ENCODE assay signal across 29 mouse cellular contexts in the genomic region with DNA sequence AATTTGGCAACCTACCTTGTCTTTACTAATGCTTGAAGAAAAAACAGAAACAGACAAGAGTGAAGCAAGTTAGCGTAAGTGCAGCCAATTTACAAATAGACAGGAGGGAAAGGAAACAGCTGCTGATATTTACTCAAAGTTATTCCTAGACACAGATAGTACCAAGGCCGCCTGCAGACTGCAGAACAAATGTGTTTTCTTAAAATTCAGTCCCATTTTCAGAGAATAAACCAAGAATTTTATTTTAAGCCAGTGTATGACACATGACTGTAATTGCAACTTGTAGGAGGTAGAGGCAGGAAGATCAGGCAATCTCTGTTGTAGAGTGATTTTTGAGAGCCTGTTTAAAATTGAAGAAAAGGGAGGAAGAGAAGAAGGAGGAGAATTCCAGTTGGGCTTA. TPM values are rescaled to one million over a fixed set of nuclear protein-coding genes. Genes with fewer than 3 reads are reported as not detected.
DNase-seq lines count a peak whose midpoint lies in the region.
"Had no signal": no experiment of that assay in that cellular context is flagged by ENCODE, and none has a peak within 500 bp of the region (broad histone marks: within the 10 kb centered on the region; RNA-seq: fewer than 3 reads in every experiment).

No protein-coding gene starts in this region.

- H3K9me3 ChIP-seq in hindbrain, embryonic 10.5 days, result no peaks in the 10 kb centered on the region
- H3K9me3 ChIP-seq: forebrain, embryonic 10.5 days; forebrain, embryonic 13.5 days; heart, embryonic 12.5 days; heart, embryonic 15.5 days had no signal

- 83% methylated on average over 2 of the region's 2 CpGs for WGBS in hindbrain, embryonic 10.5 days

- no peaks in the 10 kb centered on the region for H3K4me1 ChIP-seq in hindbrain, embryonic 10.5 days (replicated peaks)
- H3K4me1 ChIP-seq: forebrain, embryonic 10.5 days; forebrain, embryonic 13.5 days; heart, embryonic 15.5 days had no signal

- no peak overlapping the region for H3K27ac ChIP-seq in hindbrain, embryonic 10.5 days
- H3K27ac ChIP-seq: forebrain, embryonic 10.5 days; forebrain, embryonic 13.5 days; heart, embryonic 15.5 days; hindbrain, embryonic 14.5 days; hindbrain, postnatal 0 days had no signal

- H3K4me3 ChIP-seq in hindbrain, embryonic 10.5 days, result no peak overlapping the region
- H3K4me3 ChIP-seq: forebrain, embryonic 10.5 days; forebrain, embryonic 13.5 days; heart, embryonic 12.5 days; heart, embryonic 15.5 days had no signal

- DNase-seq in frontal cortex, postnatal 36 days (ENCODE audit: low spot score in 2 of 2), result peak; percentile 5 to 33
- no peak for DNase-seq in frontal cortex, postnatal 25 days (ENCODE audit: low spot score in 2 of 2)
- peak; percentile 9 to 14 for DNase-seq in left cerebral cortex, postnatal 14 days (ENCODE audit: low spot score in 2 of 2)
- no peak for DNase-seq in left cerebral cortex, postnatal 36 days (ENCODE audit: low spot score in 2 of 2)
- peak; percentile 18 to 26 for DNase-seq in right cerebral cortex, adult 2 months (ENCODE audit: low spot score in 2 of 2)
- DNase-seq in right cerebral cortex, postnatal 14 days, result no peak
- DNase-seq in telencephalon, adult 2 months (ENCODE audit: low read depth, low spot score), result peak; percentile 60
- DNase-seq in hindbrain, embryonic 10.5 days (ENCODE audit: low spot score), result no peak
- DNase-seq: adrenal gland, adult 2 months; adrenal gland, postnatal 14 days; cerebellum, adult 11-12 months; cerebellum, adult 9-10 months; cerebellum, postnatal 14 days; gastrocnemius, postnatal 25 days; heart, adult 18-20 months; heart, postnatal 10 days; heart, postnatal 36 days had no signal

- intact Hi-C loops in left cerebral cortex, postnatal 14 days (cut with DNase I), result no loop called here
- intact Hi-C loops in left cerebral cortex, postnatal 36 days (cut with DNase I), result no loop called here

- no peaks in the 10 kb centered on the region for H3K36me3 ChIP-seq in hindbrain, embryonic 10.5 days
- H3K36me3 ChIP-seq: forebrain, embryonic 10.5 days; heart, embryonic 12.5 days; heart, embryonic 15.5 days had no signal

- no peaks in the 10 kb centered on the region for H3K27me3 ChIP-seq in hindbrain, embryonic 10.5 days (ENCODE audit: insufficient read depth, poor library complexity, severe bottlenecking)
- H3K27me3 ChIP-seq: forebrain, embryonic 13.5 days; heart, embryonic 12.5 days; heart, embryonic 15.5 days had no signal

RNA-seq across cellular contexts. Expression of a gene that starts 19.7 kb away (rescaled TPM):
- 10 to 100 TPM in 1 of 2 experiments, 1 to 10 TPM in 1; 6.7 to 12.0 TPM for total RNA-seq in left cerebral cortex, postnatal 14 days (2021)
- total RNA-seq in left cerebral cortex, postnatal 36 days (2021), result 10 to 100 TPM; 10.9 to 13.5 TPM
- polyA plus RNA-seq in hindbrain, embryonic 10.5 days (2016; fragmentation: Nextera tagmentation; extraction: Ambion mirVana), result 5.7 and 6.5 TPM in 2 replicates

RNA-seq across cellular contexts. Expression of a gene that starts 56.1 kb away (rescaled TPM):
- not detected for total RNA-seq in left cerebral cortex, postnatal 14 days (2021)
- total RNA-seq in left cerebral cortex, postnatal 36 days (2021), result not detected
- polyA plus RNA-seq in hindbrain, embryonic 10.5 days (2016; fragmentation: Nextera tagmentation; extraction: Ambion mirVana), result 0.40 and 0.64 TPM in 2 replicates
- total RNA-seq: adrenal gland, adult 2 months; adrenal gland, postnatal 14 days; adrenal gland, postnatal 4 days; heart, adult 18-20 months; heart, postnatal 10 days; heart, postnatal 36 days had no signal
- polyA plus RNA-seq: adrenal gland, adult 2 months; C2C12; CD4-positive, CD25-positive, alpha-beta regulatory T cell, adult 4 months; embryonic facial prominence, embryonic 14.5 days; hindbrain, embryonic 11.5 days; hindbrain, postnatal 0 days; inflammation-experienced regulatory T-cells, adult 6 months had no signal

Comparison
In these comparisons a context has a peak if more than half of its experiments do, and no peak if none do; other contexts are left out.
1. DNase-seq: peak in frontal cortex, postnatal 36 days (2 of 2), left cerebral cortex, postnatal 14 days (2 of 2), right cerebral cortex, adult 2 months (2 of 2) and telencephalon, adult 2 months (single experiment); none in frontal cortex, postnatal 25 days (0 of 2), left cerebral cortex, postnatal 36 days (0 of 2), right cerebral cortex, postnatal 14 days (single experiment) and hindbrain, embryonic 10.5 days (single experiment).